Mouse (Mus musculus) cerebellum, postnatal 25 days (tissue): ENCODE measurements around the gene Cttnbp2nl.
A peak's percentile ranks its signal among the peaks of the same experiment; 100 is the strongest.

Experiments
- DNase-seq, 2 experiments: peaks; one replicate each; pipeline ENCODE4 v3.0.0; 2021; ENCODE audit warnings: mixed read lengths in 2 of 2

The Cttnbp2nl gene

DNA sequence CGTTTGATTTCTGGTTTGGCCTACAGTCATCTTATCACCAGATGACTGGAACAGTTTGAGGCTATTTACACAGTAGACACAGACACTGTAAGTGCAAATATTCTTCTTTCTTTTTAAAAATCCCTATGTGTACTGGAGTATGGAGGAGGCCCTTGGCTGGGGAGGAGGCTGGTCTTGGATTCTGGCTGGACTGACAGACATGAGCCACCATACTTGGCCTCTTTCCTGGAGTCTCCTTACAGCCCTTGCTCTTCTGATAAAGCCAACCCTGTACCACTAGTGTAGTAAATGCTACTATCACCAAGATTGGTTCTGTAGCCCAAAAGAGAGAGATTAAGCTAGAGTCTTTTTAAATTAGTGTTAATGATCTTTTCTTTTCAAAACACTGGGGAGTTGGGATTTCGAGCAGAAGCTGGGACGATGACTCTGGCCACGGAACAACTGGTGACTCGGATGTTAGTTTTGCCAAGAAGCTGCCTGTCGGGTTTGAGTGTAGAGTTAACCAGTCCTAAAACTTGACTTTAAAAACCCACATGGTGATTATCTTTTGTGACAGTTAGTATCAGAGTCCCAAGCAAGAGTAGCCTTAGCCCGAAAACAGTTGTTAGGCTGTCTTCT is 40.1 kb downstream of the Cttnbp2nl start:
- no peak for DNase-seq

DNA sequence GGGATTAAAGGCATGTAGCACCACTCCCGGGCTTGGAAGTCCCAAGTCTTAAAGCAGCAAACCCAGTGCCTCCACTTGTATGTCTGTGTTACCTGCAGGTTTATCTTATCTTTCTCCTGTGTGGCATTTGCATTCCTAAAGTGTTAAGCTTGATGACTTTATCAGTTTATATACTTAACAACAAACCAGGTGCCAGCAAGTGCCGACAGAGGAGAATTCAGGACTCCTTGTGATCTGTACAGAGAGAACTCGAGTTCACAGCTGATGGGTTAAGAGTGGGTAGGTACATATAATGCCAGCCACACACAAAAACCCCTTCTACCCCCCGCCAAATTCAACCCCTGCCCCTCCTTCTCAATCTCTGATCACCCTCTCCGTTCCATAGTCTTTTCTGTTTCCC is 41.1 kb downstream of the Cttnbp2nl start:
- no peak for DNase-seq

DNA sequence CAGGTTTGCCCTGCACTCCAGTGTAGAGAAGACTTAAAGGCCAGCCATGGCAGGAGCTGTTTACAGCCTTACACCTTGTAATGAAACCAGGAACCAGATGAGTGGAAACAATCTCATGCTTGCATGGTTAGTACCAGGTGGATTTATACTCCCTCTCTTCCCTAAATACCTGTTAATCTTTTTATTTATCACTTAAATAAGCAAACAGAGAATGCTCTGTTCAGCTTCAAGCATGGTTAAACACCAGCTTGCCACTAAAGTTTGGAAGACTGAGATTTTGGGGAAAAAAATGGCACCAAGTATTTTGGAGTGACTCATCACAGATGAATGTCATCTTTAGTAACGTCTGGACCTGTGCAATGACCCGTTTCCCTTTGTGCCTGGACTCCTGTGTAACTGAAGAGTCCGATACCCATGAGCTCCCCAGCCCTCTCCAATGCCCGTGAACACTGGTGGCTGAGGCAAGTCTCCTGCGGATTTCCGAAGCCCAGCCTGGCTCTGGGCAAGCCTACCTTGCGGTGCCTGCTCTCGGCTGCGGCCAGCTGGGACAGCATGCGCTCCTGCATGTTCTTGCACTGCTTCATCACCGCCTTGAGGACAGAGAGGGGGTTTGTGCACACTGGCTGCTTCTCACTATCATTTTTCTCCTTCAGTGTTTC is 42.1 kb downstream of the Cttnbp2nl start:
- no peak for DNase-seq

DNA sequence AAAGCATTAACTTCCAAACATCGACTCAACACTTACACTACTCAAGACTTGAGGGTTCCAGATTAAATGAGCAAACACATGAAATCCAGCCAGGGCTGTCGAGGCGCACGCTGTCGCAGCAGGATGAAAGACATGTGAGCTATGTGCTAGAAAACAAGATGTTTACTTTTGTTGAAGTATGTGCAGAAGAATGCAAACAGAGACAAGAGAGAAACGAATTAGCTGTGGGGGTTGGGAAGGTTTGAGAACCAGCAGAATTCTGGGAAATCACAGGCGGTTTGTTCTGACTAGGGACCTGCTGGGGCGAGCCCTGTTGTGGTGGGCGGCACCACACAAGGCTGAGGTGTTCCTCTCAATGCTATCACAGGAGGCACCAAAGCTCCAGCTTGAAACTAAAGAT is 44.9 kb downstream of the Cttnbp2nl start:
- no peak for DNase-seq

DNA sequence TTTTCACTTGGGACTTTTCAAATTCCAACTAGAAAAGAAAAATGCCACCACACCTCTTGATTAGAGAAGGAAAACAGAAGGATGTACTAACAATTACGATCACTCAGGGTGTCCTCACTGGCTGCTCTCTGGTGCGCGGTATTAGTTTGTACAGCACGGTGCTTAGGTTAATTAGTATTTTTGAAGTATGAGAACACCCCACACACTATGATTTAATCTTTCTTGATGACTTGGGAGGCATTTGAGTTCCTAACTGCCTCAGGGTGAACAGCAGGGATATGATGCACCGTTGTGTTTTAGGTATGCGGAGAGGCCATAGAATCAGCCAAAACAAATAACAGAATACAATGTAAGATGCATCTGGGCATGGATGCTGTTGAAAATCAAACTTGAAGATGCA is 46.8 kb downstream of the Cttnbp2nl start:
- DNase-seq: no peak

DNA sequence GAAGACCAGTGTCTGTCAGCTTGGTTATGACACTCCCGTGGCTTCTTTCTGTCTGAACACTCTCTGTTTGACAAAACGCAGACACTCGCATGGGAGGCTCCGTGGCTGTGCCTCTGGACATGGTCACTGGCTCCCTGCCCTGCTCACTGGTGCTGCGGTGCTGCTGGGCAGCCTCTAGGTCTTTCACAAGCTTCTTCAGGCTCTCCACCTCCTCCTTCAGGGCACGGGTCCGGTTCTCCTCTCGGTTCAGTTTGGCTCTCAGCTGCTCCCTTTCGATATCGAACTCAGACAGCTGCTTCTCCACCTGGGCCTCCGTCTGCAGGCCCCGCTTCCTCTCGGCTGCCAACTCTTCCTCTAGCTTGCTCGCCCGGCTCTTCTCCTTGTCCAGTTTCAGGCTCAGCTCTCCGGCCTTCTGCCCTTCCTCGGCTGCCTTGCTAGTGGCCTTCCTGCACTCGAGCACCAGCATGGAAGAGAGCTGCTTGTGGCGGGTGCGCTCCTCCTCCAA is 47.3 kb downstream of the Cttnbp2nl start:
- DNase-seq: no peak

DNA sequence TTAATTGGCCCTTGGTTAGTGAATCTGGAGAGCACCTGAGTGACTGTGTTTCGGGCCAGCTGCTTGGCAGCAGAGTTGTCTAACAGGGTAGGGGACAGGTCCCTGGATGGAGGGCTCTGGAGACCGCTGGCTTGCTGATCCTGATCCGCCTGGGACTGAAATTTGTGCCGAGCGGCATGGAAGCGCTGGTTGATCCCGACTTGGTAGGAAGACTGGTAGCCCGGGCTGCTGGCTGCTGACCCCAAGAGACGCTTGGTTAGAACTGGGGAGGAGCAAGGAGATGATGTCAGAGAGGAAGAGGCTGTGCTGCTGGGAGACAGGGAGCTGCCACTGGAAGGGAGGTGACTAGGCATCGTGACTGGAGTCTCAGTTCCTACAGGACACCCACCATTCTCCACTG is 47.9 kb downstream of the Cttnbp2nl start:
- DNase-seq: no peak

DNA sequence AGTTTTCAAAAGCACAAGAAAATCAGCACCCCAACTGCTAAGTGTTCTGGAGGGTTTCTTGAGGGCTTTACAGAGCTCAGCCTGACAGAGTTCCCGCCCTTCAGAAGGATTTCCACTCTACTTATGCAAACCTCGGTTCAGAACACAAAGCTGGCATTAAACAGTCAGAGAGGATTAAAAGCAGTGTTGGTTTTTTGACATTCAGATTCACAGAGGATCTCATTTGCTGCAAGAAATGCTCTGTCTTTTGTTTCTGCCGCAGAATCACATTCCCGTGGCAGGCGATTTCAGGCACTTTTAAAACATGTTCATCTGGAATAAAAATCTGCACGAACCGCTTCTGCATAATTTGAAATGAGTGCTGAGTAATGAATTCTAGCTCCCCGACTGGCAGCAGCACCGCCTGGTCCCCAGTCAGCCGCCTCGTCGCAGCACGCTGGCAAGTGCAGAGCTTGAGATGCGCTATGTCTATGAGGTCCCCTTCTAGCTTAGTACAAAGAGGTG is 48.9 kb downstream of the Cttnbp2nl start:
- DNase-seq: no peak

DNA sequence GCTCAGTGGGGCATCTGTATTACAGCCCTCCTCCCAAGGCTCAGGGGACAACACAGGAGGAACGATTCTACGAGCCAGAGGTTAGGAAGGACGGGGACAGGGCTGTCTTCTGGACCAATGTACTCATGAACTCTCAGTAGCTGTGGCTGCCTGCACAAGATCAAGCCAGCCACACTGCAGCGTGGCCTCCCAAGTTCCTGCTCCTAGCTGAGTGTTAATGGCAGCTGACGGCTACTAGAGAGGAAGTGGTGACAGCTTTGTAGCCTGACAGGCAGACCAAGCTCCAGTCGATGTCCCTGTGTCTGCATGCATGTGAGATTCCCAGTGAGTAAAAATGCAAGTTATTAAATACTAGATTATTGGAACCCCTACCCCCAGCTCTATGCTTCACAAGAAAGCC is 51.6 kb downstream of the Cttnbp2nl start:
- no peak for DNase-seq

DNA sequence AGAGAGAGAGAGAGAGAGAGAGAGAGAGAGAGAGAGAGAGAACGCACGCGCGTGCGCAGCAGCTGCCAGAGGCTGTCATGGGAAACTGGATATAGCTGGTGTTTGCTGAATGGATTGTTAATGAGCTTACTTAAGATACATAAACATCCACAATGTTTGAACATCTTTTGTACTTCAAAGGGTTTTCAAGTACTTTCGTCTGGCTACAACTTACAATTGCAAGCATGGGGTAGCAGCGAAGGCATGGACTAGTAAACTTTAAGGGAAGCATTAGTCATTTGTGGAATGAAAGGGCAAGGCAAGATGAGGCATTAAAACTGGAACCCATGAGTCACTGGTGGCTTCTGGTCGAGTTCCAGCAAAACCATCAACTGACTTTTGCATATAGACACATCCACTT is 52.4 kb downstream of the Cttnbp2nl start:
- DNase-seq: no peak

DNA sequence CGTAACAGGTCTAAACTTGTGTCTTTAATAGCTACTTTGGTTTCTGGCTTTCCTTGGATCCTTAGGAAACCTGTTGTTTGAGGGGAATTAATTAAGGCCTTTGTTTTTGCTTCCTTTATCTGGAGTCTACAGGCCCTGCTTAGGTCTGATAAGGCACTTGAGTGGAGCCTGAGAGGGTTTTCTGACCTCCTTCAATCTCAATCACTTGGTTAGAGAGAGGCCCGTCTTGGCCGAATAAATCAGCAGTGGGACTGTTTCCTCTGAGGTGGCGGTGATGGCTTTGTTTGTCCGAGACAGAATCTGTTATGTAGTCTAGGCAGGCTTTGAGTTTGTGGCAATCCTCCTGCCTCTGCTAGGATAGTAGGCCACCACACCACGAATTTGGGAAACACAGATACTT is 55.4 kb downstream of the Cttnbp2nl start:
- DNase-seq: no peak

DNA sequence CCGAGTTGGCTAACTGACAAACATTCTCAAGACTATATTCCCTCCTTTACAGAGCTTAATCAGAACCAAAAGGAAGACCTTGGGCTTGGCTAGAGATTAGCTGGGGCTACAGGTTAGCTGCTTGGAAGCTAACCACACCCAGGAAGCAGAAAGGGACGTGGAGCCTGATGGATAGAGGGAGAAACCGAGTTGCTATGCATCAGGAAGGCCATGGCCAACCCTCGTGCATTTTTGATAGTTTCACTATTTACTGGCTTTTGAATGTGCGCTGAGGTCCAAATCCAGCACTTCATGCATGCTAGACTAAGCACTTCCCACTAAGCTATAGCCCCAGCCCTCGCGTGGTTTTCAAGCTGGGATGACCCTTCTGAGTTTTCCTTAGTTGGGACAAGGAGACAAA is 57.2 kb downstream of the Cttnbp2nl start:
- DNase-seq: no peak

DNA sequence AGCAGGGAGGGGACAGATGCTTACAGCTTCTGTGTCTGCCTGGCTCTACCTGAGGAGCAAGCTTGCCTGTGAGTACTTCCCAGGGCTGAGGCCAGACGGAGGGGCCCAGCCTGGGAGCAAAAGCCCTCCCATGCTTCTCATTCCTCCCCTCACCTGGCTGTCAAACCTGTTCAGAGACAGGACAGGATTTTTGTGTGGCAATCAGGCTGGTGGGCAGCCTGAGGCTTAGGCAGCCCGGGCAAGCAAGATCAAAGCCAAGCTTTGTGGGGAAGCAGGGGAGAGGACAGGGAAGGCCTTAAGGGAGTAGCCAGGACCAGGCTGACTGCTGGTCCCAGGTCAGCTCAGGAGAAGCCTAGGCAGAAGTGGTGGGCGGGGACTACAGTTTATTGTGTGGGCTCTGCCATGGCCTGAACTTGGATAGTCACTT is 58.5 kb downstream of the Cttnbp2nl start:
- DNase-seq: no peak

DNA sequence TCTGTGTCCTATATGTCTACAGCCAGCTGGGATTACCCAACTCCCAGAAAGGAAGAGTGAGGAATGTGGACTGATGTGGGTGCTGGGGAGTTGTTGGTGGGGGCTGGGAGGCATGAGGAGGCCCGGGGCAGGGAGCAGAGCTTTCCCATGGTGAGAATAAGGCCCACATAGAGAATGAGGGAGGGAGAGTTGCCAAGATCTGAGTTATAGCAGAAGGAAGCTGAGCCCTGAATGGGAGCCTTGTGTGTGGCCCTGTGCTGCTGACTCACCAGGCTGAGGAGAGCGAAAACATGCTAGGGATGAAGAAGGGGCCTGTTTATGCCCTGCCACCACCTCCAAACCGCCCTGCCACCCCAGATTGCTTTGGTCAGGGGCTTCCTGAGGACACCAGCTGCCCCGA is 59.1 kb downstream of the Cttnbp2nl start:
- peak in 1 of 2 experiments; percentile 15 for DNase-seq

DNA sequence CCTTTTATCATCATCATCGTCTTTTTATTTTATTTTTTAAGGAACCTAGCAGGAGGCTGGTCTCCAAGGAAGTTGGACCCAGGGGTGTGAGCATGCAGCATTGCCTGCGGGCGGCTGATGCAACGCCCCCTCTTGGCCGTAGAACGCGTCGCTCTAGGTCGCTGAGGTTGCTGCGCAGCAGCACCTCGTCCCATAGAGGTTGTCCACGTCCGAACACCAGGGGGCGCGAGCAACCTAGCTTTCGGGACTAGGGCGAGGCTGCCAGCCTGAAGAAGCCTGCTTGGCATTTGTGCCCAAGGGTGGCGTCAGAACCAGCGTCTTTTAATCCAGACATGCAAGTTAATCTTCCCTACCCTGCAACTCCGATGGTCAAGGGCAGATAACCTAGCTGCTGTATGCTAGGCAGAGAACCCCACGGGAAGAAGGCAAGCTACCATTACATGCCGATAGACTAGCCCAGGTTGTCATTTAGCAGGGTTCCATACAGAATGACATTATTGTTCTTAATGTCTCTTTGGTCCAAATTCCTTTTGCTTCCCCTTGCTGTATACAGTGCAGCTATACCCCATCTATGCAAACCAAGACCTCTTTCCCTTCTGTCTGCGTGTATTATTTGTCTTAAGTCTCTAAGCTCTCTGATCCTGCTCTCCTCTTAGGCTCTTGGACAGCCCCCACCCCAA is 60.1 kb downstream of the Cttnbp2nl start:
- DNase-seq: peak; percentile 91 to 96

DNA sequence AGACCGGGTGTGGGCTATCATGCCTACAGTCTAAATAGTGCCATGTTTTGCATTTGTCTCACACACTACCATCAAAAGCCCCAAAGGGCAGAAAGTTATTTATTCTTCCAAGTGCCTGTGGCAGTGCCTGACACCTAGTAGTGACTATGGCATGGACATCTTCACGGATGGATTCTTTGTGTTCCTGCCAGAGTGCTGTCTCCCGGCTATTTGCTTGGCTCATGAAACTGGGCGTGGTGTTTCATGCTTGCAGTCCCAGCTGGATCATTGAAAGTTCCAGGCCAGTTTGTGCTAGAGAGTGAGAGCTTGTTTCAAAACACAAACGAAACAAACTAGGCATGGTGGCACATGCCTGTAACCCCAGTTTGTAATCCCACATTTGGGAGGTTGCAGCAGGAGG is 61.2 kb downstream of the Cttnbp2nl start:
- no peak for DNase-seq

DNA sequence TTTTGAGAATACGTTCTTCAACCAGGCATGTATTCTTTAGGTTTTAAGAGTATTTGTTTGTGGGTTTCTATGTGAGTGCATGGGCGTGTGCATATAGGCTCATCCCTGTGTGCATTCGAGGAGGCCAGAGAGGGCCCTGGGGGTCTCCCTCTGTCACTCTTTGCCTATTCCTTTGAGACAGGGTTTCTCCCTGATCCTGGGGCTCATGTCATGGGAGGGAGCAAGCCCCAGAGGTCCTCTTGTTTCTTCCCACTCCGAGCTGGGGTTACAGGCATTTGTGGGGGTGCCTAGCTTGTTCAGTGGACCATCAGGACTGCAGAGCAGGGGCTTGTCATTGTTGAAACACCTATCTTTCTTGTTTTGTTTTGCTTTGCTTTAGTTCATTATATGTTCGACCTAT is 65.1 kb downstream of the Cttnbp2nl start:
- no peak for DNase-seq

DNA sequence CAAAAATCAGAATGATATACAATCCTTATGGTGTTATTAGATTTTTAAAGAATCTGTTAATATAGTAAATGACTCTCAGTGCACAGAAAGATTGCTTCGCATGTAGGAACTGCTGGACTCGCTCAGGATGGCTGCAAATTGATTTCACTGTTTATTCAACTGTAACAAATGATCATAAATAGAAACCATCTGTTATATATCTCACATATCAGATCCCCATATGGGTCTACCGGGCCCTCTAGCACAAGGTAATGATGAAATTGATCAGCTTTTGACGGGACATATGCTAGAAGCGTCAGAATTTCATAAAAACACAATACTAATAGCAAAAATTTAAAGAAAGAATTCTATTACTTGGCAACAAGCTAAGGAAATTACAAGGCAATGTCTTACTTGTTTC is 73.2 kb downstream of the Cttnbp2nl start:
- no peak for DNase-seq

DNA sequence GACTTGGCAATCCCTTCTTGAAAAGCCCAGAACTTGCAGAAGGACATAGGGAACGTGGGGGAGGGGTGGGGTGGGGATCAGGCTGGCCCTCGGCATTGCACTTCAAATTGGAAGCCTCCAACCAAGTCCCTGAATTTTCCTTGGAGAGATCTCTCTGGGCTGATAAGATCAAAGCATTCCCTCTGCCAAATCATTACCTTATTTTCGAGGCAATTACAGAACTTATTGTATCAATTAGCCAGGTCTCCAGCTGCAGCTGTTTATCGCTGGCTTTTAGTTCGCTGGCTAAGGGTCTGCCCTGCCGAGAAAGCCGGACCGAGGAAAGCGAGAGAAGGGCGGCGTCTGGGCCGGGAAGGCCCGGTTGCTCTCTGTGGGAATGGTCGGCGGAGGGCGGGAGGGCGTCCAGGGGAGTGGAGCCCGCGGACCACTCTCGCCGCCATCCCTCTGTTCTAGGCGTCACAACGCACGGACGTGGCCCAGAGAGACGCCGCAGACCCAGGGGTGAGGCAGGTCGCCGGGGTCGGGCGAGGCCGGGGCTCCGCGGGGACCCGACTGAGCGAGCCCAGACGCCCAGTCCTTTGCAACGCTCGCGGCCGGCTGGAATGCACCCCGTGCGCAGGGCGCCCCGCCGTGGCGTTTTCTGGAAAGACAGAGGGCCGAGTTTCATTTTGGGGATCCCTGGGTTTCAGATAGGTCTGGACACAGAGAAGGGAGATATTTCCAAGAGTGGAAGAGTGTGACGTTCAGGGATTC is 85.2 kb downstream of the Cttnbp2nl start:
- peak; percentile 81 to 87 for DNase-seq

DNA sequence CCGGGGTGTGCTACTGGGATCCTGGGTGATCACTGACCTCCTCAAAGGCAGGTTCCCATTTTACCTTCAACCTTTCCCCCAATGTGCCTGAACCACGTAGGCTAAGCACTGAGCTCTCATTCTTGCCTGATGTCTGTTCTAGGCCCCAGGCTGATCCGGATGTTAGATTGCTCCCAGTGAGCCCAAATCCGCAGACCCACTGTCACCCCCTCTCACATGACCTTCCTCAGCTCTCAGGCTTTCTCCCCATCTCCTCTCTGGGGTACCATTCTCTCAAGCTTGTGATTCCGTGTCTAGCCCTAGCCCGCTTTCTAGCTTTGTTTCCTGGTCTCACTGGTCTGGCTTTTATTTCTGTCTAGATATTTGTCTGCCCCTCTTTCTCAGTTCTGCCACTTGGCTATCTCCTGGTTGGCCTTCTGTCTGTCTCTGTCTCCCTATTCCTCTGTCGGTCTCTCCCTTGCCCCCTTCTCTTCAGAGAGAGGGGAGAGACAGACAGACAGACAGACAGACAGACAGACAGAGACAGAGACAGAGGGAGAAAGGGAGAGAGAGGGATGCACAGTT is 86.9 kb downstream of the Cttnbp2nl start:
- no peak for DNase-seq

DNA sequence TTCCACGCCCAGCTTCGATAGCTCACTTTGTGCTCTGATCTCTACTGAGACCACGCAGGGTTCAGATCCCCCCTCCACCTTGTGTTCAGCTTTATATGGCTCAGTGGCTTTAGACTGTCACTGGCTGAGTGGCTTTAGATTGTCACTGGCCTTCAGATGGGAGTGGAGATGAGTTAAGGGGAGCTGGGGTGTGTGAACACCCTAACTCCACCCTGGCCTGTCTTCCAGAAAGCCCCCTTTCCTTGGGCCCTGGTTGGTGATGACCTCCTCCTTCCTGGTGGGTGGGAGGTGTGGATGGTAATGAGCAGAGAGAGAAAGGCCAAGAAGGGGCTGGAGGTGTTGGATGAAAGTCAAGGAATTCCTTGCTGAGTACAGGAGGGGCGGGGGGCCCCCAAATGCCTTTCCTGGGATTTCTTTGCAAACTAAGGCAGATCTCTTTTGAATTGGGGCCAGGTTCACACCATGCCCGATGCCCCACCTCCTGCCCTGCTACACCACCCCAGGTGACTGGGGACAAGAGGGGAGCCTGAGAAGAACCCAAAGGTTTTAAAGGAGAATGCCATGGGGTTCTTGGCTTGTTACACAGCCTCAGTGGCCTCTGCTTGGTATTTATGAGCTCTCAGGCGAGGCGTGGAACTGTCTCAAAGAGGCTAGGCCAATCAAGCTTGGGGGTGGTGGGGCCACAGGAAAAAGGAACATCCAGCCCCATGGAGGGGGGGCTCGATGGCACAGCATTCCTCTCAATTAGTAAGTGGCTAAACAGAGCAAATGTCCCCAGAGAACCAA is 87.7 kb downstream of the Cttnbp2nl start:
- no peak for DNase-seq
